Mouse (Mus musculus) adipose tissue, adult 10 weeks (tissue): Measurements from ENCODE around the gene Hist1h3c. TPM values are rescaled to one million over a fixed set of nuclear protein-coding genes. Genes with fewer than 3 reads are reported as not detected.

Experiments
- polyA plus RNA-seq: library from polyadenylated mRNA; stranded (reverse); fragments of 350-450 nt; fragmentation: Illumina TruSeq; extraction: RNeasy Lipid Tissue Mini Kit (QIAGEN cat#74804); gene quantifications from one replicate; pipeline ENCODE4 v1.2.3, GENCODE M21; 2014; ENCODE audit warnings: low read depth, low replicate concordance

The Hist1h3c gene
- not detected for polyA plus RNA-seq

GRCm38 (mm10) chr13:23745381-23746161 lies at the start of gene Hist1h3c:
Hist1h3c (minus strand) TSS chr13:23745602.

GRCm38 (mm10) chr13:23769613-23770012 lies 24.2 kb upstream of the Hist1h3c start, which contains the start of gene Trim38:
Trim38 (plus strand) TSS chr13:23769913.

GRCm38 (mm10) chr13:23763586-23764323 lies 18.4 kb upstream of the Hist1h3c start, which contains the start of gene Hist1h1a:
Hist1h1a (plus strand) TSS chr13:23763666.

GRCm38 (mm10) chr13:23761871-23762821 lies 16.7 kb upstream of the Hist1h3c start, which contains the start of gene Hist1h3a:
Hist1h3a (minus strand) TSS chr13:23762386.

GRCm38 (mm10) chr13:23760972-23761864 lies 15.8 kb upstream of the Hist1h3c start, which contains the start of gene Hist1h4a:
Hist1h4a (minus strand) TSS chr13:23761230.

GRCm38 (mm10) chr13:23756790-23757189 lies 11.4 kb upstream of the Hist1h3c start, which contains the start of gene Hist1h4b:
Hist1h4b (plus strand) TSS chr13:23757013.

GRCm38 (mm10) chr13:23752067-23752741 lies 6.8 kb upstream of the Hist1h3c start, which contains the start of gene Hist1h3b:
Hist1h3b (plus strand) TSS chr13:23752267.

GRCm38 (mm10) chr13:23750839-23751477 lies 5.6 kb upstream of the Hist1h3c start, which contains the start of gene Hist1h2ab:
Hist1h2ab (plus strand) TSS chr13:23751126.

GRCm38 (mm10) chr13:23746201-23747080 lies 1.0 kb upstream of the Hist1h3c start, which contains the start of gene Hist1h2bb:
Hist1h2bb (plus strand) TSS chr13:23746734.

GRCm38 (mm10) chr13:23738677-23739068 lies 6.7 kb downstream of the Hist1h3c start, which contains the start of gene Hist1h1c:
Hist1h1c (plus strand) TSS chr13:23738808.

GRCm38 (mm10) chr13:23710374-23711089 lies 34.9 kb downstream of the Hist1h3c start, which contains the start of gene Hfe:
Hfe (minus strand) TSS chr13:23710854.

GRCm38 (mm10) chr13:23698300-23698693 lies 47.1 kb downstream of the Hist1h3c start, which contains the start of gene Hist1h4c:
Hist1h4c (minus strand) TSS chr13:23698454.

GRCm38 (mm10) chr13:23695514-23695913 lies 49.9 kb downstream of the Hist1h3c start, which contains the start of gene Hist1h1t:
Hist1h1t (plus strand) TSS chr13:23695814.

